Mouse (Mus musculus) heart, embryonic 11.5 days (tissue): ENCODE data around the gene Srebf1. TPM values are rescaled to one million over a fixed set of nuclear protein-coding genes. Genes with fewer than 3 reads are reported as not detected.
A peak's percentile ranks its signal among the peaks of the same experiment; 100 is the strongest.

Experiments
- ATAC-seq: fragments of 200-750 bp; cut with Nextera tagmentation; replicated peaks from 2 replicates; pipeline ENCODE4 v1.8.0; 2017; ENCODE audit warnings: moderate library complexity; ENCODE audit not compliant: insufficient number of reproducible peaks, low FRiP score, low TSS enrichment
- H3K27ac ChIP-seq: fragments of 300-500 bp; sonication (generic); 2 replicates; pipeline ENCODE4 v1.5.1; 2014; ENCODE audit warnings: mild to moderate bottlenecking, low read depth, low read length
- H3K27me3 ChIP-seq: fragments of 300-500 bp; sonication (generic); 2 replicates; pipeline ENCODE4 v1.6.1; 2014; ENCODE audit warnings: mild to moderate bottlenecking, low read length, mixed read lengths; ENCODE audit not compliant: control insufficient read depth, insufficient read depth
- H3K36me3 ChIP-seq: fragments of 300-500 bp; sonication (generic); 2 replicates; pipeline ENCODE4 v1.6.1; 2014; ENCODE audit warnings: mild to moderate bottlenecking, low read length, moderate library complexity, mixed read lengths; ENCODE audit not compliant: control insufficient read depth, insufficient read depth
- H3K4me1 ChIP-seq: fragments of 300-500 bp; sonication (generic); 2 replicates; pipeline ENCODE4 v1.6.1; 2014; ENCODE audit warnings: low read length; ENCODE audit not compliant: control insufficient read depth, insufficient read depth
- H3K4me2 ChIP-seq: fragments of 300-500 bp; sonication (generic); 2 replicates; pipeline ENCODE4 v1.6.1; 2014; ENCODE audit warnings: mild to moderate bottlenecking, moderate library complexity
- H3K4me3 ChIP-seq: fragments of 300-500 bp; sonication (generic); 2 replicates; pipeline ENCODE4 v1.5.1; 2014; ENCODE audit warnings: low read depth, low read length
- H3K9ac ChIP-seq: fragments of 300-500 bp; sonication (generic); 2 replicates; pipeline ENCODE4 v1.6.1; 2014; ENCODE audit warnings: mild to moderate bottlenecking, low read depth, low read length, moderate library complexity
- H3K9me3 ChIP-seq: fragments of 300-500 bp; sonication (generic); replicated peaks from 2 replicates; pipeline ENCODE4 v1.6.1; 2016; ENCODE audit warnings: low read length; ENCODE audit not compliant: control insufficient read depth
- WGBS: fragments of 180-500 bp; shearing (Covaris S2); extraction: QIAGEN DNeasy Blood & Tissue Kit; methylation state at CpG from one replicate; pipeline ENCODE4 v1.1.7; 2014; ENCODE audit not compliant: insufficient replicate concordance; 5-methylcytosine and 5-hydroxymethylcytosine counted together
- polyA plus RNA-seq: library from polyadenylated mRNA; unstranded; fragments of >200 nt; fragmentation: Nextera tagmentation; extraction: Ambion mirVana; gene quantifications from 2 replicates; pipeline ENCODE4 v1.2.1, GENCODE M21; 2014

The Srebf1 gene
- polyA plus RNA-seq, 1 experiment from 2014 or later: 39.0 TPM

- Histone ChIP-seq H3K36me3 (no peaks in the 10 kb centered on the region), H3K9me3 (no peaks in the 10 kb centered on the region), H3K27ac (peak overlapping the region; percentile 98), H3K4me2 (peak overlapping the region; percentile 100), H3K4me3 (peak overlapping the region; percentile 69), H3K9ac (peak overlapping the region; percentile 89), H3K4me1 (peaks cover 78% of the 10 kb centered on the region), H3K27me3 (no peaks in the 10 kb centered on the region)
- whole genome bisulfite sequencing: 1% methylated on average over 60 of the region's 71 CpGs
- peak; percentile 36 for ATAC-seq
These were observed 46.0 kb downstream of the Srebf1 start for GRCm38 (mm10) chr11:60176182-60176974.

GRCm38 (mm10) chr11:60175371-60176181 lies 46.8 kb downstream of the Srebf1 start:
- Histone ChIP-seq H3K9me3 (no peaks in the 10 kb centered on the region), H3K27me3 (no peaks in the 10 kb centered on the region), H3K36me3 (no peaks in the 10 kb centered on the region), H3K4me1 (peaks cover 76% of the 10 kb centered on the region), H3K4me2 (peak overlapping the region; percentile 100), H3K4me3 (peak overlapping the region; percentile 69), H3K27ac (peak overlapping the region; percentile 98), H3K9ac (peak overlapping the region; percentile 89)
- ATAC-seq: peak; percentile 64
- 1% methylated on average over 59 of the region's 66 CpGs for WGBS

GRCm38 (mm10) chr11:60173606-60174184 lies 48.7 kb downstream of the Srebf1 start:
- Histone ChIP-seq H3K4me3 (no peak overlapping the region), H3K36me3 (no peaks in the 10 kb centered on the region), H3K4me1 (peaks cover 78% of the 10 kb centered on the region), H3K4me2 (no peak overlapping the region), H3K27me3 (no peaks in the 10 kb centered on the region), H3K9ac (no peak overlapping the region), H3K27ac (no peak overlapping the region), H3K9me3 (no peaks in the 10 kb centered on the region)
- ATAC-seq: no peak
- WGBS: 66% methylated on average over 10 of the region's 10 CpGs

GRCm38 (mm10) chr11:60172074-60172473 lies 50.3 kb downstream of the Srebf1 start:
- Histone ChIP-seq H3K27ac (peak overlapping the region; percentile 50; the same call in 1 of the 2 replicates), H3K4me2 (no peak overlapping the region), H3K9me3 (no peaks in the 10 kb centered on the region), H3K9ac (no peak overlapping the region), H3K36me3 (no peaks in the 10 kb centered on the region), H3K27me3 (no peaks in the 10 kb centered on the region), H3K4me1 (peaks cover 78% of the 10 kb centered on the region), H3K4me3 (no peak overlapping the region)
- 77% methylated on average over 3 of the region's 3 CpGs for WGBS
- no peak for ATAC-seq

- no peak overlapping the region for H3K4me3 ChIP-seq
- H3K27ac ChIP-seq: peak overlapping the region; percentile 74
- ATAC-seq: no peak
- no peaks in the 10 kb centered on the region for H3K9me3 ChIP-seq
- H3K4me1 ChIP-seq: peaks cover 87% of the 10 kb centered on the region
- H3K27me3 ChIP-seq: no peaks in the 10 kb centered on the region
- H3K4me2 ChIP-seq: peak overlapping the region; percentile 15; the same call in 1 of the 2 replicates
- no peaks in the 10 kb centered on the region for H3K36me3 ChIP-seq
- WGBS: 25% methylated on average over 9 of the region's 9 CpGs
- peak overlapping the region; percentile 54 for H3K9ac ChIP-seq
These were observed 53.6 kb downstream of the Srebf1 start for GRCm38 (mm10) chr11:60168780-60169179.

GRCm38 (mm10) chr11:60165076-60165475 lies 57.3 kb downstream of the Srebf1 start:
- H3K4me2 ChIP-seq: no peak overlapping the region
- no peak overlapping the region for H3K4me3 ChIP-seq
- WGBS: 58% methylated on average over 5 of the region's 5 CpGs
- no peaks in the 10 kb centered on the region for H3K27me3 ChIP-seq
- H3K27ac ChIP-seq: no peak overlapping the region
- no peak for ATAC-seq
- H3K36me3 ChIP-seq: no peaks in the 10 kb centered on the region
- no peaks in the 10 kb centered on the region for H3K9me3 ChIP-seq
- H3K4me1 ChIP-seq: peaks cover 81% of the 10 kb centered on the region
- no peak overlapping the region for H3K9ac ChIP-seq

- Histone ChIP-seq H3K9ac (no peak overlapping the region), H3K4me2 (no peak overlapping the region), H3K4me1 (peaks cover 81% of the 10 kb centered on the region), H3K27me3 (no peaks in the 10 kb centered on the region), H3K4me3 (no peak overlapping the region), H3K36me3 (no peaks in the 10 kb centered on the region), H3K9me3 (no peaks in the 10 kb centered on the region), H3K27ac (peak overlapping the region; percentile 22; the same call in 1 of the 2 replicates)
- no peak for ATAC-seq
- 74% methylated on average over 6 of the region's 6 CpGs for WGBS
These were observed 57.9 kb downstream of the Srebf1 start for GRCm38 (mm10) chr11:60164450-60164849.

- H3K36me3 ChIP-seq: peaks cover 2% of the 10 kb centered on the region; the same call in 1 of the 2 replicates
- no peak overlapping the region for H3K27ac ChIP-seq
- H3K4me2 ChIP-seq: no peak overlapping the region
- H3K9ac ChIP-seq: no peak overlapping the region
- no peaks in the 10 kb centered on the region for H3K9me3 ChIP-seq
- H3K27me3 ChIP-seq: no peaks in the 10 kb centered on the region
- 87% methylated on average over 4 of the region's 4 CpGs for WGBS
- peaks cover 73% of the 10 kb centered on the region for H3K4me1 ChIP-seq
- H3K4me3 ChIP-seq: no peak overlapping the region
- no peak for ATAC-seq
These were observed 59.0 kb downstream of the Srebf1 start for GRCm38 (mm10) chr11:60163362-60163761.
